Mouse (Mus musculus) hindbrain, postnatal 0 days (tissue): ENCODE data around the gene Pakap. TPM values are rescaled to one million over a fixed set of nuclear protein-coding genes. Genes with fewer than 3 reads are reported as not detected.

Source experiments
- ATAC-seq: fragments of 200-750 bp; cut with Nextera tagmentation; 2 replicates; pipeline ENCODE4 v1.8.0; 2017; ENCODE audit warnings: mild to moderate bottlenecking, moderate TSS enrichment, moderate library complexity
- DNase-seq: peaks from one replicate; pipeline ENCODE4 v3.0.0-alpha.2; 2015; ENCODE audit warnings: low spot score
- H3K27ac ChIP-seq: fragments of 300-500 bp; sonication (generic); 2 replicates; pipeline ENCODE4 v1.5.1; 2014; ENCODE audit warnings: mild to moderate bottlenecking
- H3K27me3 ChIP-seq: fragments of 300-500 bp; sonication (generic); 2 replicates; pipeline ENCODE4 v1.6.1; 2014; ENCODE audit warnings: low read length, mixed read lengths; ENCODE audit not compliant: insufficient read depth
- H3K36me3 ChIP-seq: fragments of 300-500 bp; sonication (generic); 2 replicates; pipeline ENCODE4 v1.6.1; 2014; ENCODE audit warnings: low read length, mixed read lengths; ENCODE audit not compliant: insufficient read depth
- H3K4me1 ChIP-seq: fragments of 300-500 bp; sonication (generic); 2 replicates; pipeline ENCODE4 v1.6.1; 2014; ENCODE audit warnings: antibody characterized with exemption, low read length, mixed read lengths; ENCODE audit not compliant: insufficient read depth
- H3K4me2 ChIP-seq: fragments of 300-500 bp; sonication (generic); 2 replicates; pipeline ENCODE4 v1.6.1; 2014; ENCODE audit warnings: low read depth, mild to moderate bottlenecking, low read length, moderate library complexity, mixed read lengths
- H3K4me3 ChIP-seq: fragments of 300-500 bp; sonication (generic); 2 replicates; pipeline ENCODE4 v1.5.1; 2014; ENCODE audit warnings: low read length
- H3K9ac ChIP-seq: fragments of 300-500 bp; sonication (generic); replicated peaks from 2 replicates; pipeline ENCODE4 v1.6.1; 2014; ENCODE audit warnings: mild to moderate bottlenecking, low read length, moderate library complexity, mixed read lengths
- H3K9me3 ChIP-seq: fragments of 300-500 bp; sonication (generic); 2 replicates; pipeline ENCODE4 v1.6.1; 2016; ENCODE audit warnings: low read length, mixed read lengths
- CTCF ChIP-seq: IDR thresholded peaks from 2 replicates; pipeline ENCODE4 v1.5.1; 2016; ENCODE audit warnings: antibody characterized with exemption, control low read depth, low read depth
- WGBS: fragments of 180-500 bp; shearing (Covaris S2); extraction: QIAGEN DNeasy Blood & Tissue Kit; methylation state at CpG from one replicate; pipeline ENCODE4 v1.1.7; 2014; 5-methylcytosine and 5-hydroxymethylcytosine counted together
- polyA plus RNA-seq: library from polyadenylated mRNA; unstranded; fragments of >200 nt; fragmentation: Nextera tagmentation; extraction: Ambion mirVana; gene quantifications from 2 replicates; pipeline ENCODE4 v1.2.1, GENCODE M21; 2015
- total RNA-seq: library from RNA; depleted of rRNA; stranded (reverse); fragments of >200 nt; gene quantifications from 2 replicates; pipeline ENCODE4 v1.2.3, GENCODE M21; 2014

Pakap gene
- total and polyA plus RNA-seq, 2 experiments from 2014 or later: 9.7 to 14.3 TPM

DNA sequence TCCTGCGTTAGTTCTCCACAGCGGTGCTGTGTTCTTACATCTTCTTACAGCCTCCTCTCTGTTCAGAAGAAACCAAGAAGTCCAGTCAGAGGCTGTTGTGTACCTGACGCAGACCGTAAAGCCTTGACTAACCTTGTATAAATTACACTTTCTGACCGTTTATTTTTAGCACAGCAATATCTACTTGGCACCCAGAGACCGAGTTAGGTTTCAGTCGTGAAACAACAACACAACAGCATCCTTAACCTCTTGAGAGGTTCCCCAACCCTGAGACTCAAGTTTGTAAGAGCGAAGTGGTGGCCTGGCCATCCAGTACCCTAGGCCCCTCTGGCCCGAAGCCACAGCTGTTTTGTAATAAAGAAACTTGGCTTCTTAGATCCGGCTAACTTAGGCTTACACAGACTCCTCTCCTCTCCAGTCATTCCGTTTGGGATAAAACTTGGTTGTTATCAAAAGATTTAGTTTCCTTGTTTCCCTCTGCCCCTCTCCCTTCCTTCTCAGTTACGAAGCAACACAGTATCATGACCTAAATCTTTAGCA, 116.8 kb downstream of the Pakap start:
- Histone ChIP-seq H3K4me2 (no peak overlapping the region), H3K36me3 (no peaks in the 10 kb centered on the region; the same call in 1 of the 2 replicates), H3K9ac (no peak overlapping the region), H3K4me3 (no peak overlapping the region), H3K9me3 (no peaks in the 10 kb centered on the region), H3K27ac (no peak overlapping the region), H3K4me1 (no peaks in the 10 kb centered on the region), H3K27me3 (no peaks in the 10 kb centered on the region)
- DNase-seq: no peak
- WGBS: 79% methylated on average over 12 of the region's 12 CpGs
- ATAC-seq: no peak
- no peak for TF ChIP-seq CTCF

DNA sequence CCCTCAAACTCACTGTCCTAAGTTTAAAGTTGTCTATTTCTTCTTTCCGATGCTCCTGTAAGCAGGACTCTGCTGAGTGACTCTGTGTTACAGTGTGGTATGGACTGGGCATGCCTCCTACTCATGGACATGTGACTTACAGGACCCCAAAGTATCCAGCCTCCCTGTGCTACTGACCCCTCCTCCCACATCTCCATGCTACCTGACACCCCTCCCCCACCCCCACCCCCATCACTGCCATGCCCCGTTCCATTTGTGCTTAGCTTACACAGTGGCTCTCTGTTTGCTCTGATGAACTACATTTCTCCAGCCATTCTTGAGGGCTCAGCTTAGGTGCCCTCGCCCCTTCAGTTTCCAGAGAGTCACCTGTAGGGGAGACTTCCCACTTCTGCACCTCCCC, 118.8 kb downstream of the Pakap start:
- no peaks in the 10 kb centered on the region for H3K4me1 ChIP-seq
- no peak for DNase-seq
- H3K27ac ChIP-seq: no peak overlapping the region
- no peak for ATAC-seq
- no peak for TF ChIP-seq CTCF
- 81% methylated on average over 3 of the region's 3 CpGs for WGBS
- H3K4me2 ChIP-seq: no peak overlapping the region
- H3K9me3 ChIP-seq: no peaks in the 10 kb centered on the region
- H3K9ac ChIP-seq: no peak overlapping the region
- no peaks in the 10 kb centered on the region; the same call in 1 of the 2 replicates for H3K36me3 ChIP-seq
- H3K4me3 ChIP-seq: no peak overlapping the region
- no peaks in the 10 kb centered on the region for H3K27me3 ChIP-seq

DNA sequence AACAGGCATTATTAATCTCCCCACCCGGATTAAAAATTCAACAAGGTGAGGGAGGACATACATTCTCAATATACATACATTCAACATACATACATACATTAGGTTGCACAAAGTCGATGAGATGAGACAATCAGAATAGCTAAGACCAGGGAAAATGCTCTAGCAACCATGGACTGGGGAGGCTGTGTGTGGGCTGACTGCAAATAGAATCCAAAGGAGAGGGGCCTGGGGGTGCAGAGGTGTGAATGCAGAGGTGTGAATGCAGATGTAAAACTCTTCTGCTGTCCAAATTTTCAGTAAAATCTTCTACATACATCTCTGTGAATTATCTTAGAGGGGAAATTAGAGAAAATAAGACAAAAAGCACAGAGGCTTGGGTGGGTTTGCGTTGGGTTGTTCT, 119.6 kb downstream of the Pakap start:
- WGBS: 78% methylated on average over 3 of the region's 3 CpGs
- ATAC-seq: no peak

DNA sequence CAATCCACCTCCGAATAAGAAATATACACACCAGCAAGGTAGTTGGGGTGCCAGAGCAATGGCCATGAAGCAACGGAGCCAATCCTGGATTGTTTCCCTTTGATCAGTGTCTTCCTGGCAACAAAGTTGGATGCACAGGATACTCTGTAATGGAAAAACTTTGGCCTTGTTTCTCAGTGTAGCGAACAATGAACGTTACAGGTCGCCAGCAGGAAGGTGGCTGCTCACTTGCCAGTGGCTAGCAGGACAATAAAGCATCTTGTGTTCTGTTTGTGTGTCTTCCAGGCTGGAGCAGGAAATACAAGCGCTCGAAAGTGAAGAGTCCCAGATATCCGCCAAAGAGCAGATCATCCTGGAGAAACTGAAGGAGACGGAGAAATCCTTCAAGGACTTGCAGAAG, 120.2 kb downstream of the Pakap start:
- Histone ChIP-seq H3K4me2 (no peak overlapping the region), H3K9ac (no peak overlapping the region), H3K27ac (no peak overlapping the region), H3K9me3 (no peaks in the 10 kb centered on the region), H3K4me3 (no peak overlapping the region), H3K36me3 (no peaks in the 10 kb centered on the region; the same call in 1 of the 2 replicates), H3K4me1 (no peaks in the 10 kb centered on the region), H3K27me3 (no peaks in the 10 kb centered on the region)
- ATAC-seq: no peak
- no peak for TF ChIP-seq CTCF
- WGBS: 76% methylated on average over 9 of the region's 9 CpGs
- DNase-seq: no peak

More for the DNA sequence above, 119.6 kb downstream of the Pakap start:
- no peak overlapping the region for H3K27ac ChIP-seq
- no peak overlapping the region for H3K4me2 ChIP-seq
- no peaks in the 10 kb centered on the region for H3K4me1 ChIP-seq
- no peak overlapping the region for H3K9ac ChIP-seq
- no peak for DNase-seq
- no peaks in the 10 kb centered on the region; the same call in 1 of the 2 replicates for H3K36me3 ChIP-seq
- no peaks in the 10 kb centered on the region for H3K27me3 ChIP-seq
- TF ChIP-seq CTCF: no peak
- no peak overlapping the region for H3K4me3 ChIP-seq
- H3K9me3 ChIP-seq: no peaks in the 10 kb centered on the region

DNA sequence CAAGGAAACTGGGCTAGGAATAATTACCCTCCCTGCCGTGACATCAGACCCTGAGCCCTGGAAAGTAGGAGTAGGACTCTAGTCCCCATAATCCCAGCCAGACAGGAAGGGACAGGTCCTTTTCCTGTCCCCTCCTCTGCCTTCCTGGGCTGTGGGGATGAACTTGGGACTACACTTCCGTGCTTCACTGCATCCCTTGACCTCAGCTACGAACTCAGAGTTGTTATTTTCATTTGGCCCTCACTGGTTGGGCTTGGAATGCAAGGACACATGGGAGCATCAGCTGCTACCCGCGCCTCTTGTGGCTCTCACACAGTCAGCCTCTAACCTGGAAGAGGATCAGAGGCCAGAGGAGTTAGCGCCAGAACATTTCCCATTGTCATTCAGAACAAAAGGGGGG, 122.0 kb downstream of the Pakap start:
- Histone ChIP-seq H3K27ac (no peak overlapping the region), H3K4me1 (no peaks in the 10 kb centered on the region), H3K4me2 (no peak overlapping the region), H3K4me3 (no peak overlapping the region), H3K9ac (no peak overlapping the region), H3K9me3 (no peaks in the 10 kb centered on the region), H3K36me3 (no peaks in the 10 kb centered on the region; the same call in 1 of the 2 replicates), H3K27me3 (no peaks in the 10 kb centered on the region)
- TF ChIP-seq CTCF: no peak
- ATAC-seq: no peak
- DNase-seq: no peak
- 80% methylated on average over 6 of the region's 6 CpGs for whole genome bisulfite sequencing

DNA sequence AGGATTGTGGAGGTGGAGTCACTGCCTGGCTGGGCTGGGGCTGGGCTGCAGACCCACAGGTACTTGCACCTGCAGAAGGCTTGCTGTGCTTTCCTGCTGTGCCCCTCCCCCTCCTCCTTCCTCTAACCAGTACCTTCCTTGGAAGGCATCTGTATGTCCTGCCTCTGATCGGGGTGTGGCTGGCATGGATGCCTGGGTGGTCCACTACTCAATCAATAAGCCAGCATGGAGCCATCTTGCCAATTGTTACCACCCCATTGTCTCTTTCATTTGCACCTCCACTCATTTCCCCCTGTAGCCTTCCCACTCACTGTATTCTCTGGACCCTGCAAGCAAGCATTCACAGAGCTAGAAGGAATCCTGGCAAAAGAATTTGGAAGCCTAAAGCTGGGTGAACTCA, 122.8 kb downstream of the Pakap start:
- ATAC-seq (no peak), DNase-seq (no peak)
- no peak overlapping the region for H3K4me3 ChIP-seq
- no peak overlapping the region for H3K27ac ChIP-seq
- no peaks in the 10 kb centered on the region for H3K9me3 ChIP-seq
- no peaks in the 10 kb centered on the region; the same call in 1 of the 2 replicates for H3K36me3 ChIP-seq
- H3K27me3 ChIP-seq: no peaks in the 10 kb centered on the region
- no peak overlapping the region for H3K9ac ChIP-seq
- H3K4me1 ChIP-seq: no peaks in the 10 kb centered on the region
- 55% methylated on average over 1 of the region's 1 CpGs for WGBS
- no peak overlapping the region for H3K4me2 ChIP-seq
- no peak for TF ChIP-seq CTCF

DNA sequence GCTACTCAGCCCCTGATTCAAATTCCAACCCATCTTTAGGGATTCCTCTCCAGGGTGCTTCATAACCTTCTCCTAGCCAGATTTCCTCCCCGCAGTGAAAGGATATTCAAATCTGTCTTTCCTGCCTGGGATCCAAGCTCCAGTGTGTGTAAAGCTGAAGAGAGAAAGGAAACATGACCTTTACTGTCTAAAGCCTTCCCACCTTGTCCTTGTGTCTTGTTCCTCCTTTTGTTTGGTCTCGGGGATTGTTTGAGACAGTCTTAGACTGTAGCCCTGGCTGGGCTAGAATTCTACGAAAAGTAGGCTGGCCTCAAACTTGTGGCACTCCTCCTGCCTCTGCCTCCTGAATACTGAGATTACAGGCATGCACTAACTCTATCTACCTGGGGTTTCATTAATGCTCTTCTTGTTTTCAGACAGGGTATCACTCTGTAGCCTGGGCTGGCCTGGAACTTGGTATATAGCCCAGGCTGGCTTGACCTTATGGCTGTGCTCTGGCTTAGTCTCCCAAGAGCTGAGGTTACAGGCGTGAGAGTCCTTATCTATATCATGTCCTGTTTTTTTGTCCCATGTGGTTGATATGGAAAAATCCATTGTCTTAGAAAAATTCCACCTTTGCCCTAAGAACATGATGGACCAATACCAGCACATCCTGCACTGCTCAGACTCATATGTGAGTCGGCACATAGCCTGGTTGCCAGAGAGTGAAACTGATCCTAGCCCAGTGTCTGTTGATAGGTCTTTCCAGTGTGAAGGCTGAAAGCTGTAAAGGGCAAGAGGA, 126.6 kb downstream of the Pakap start:
- ATAC-seq (no peak), DNase-seq (no peak)
- H3K4me3 ChIP-seq: no peak overlapping the region
- no peak overlapping the region for H3K27ac ChIP-seq
- H3K36me3 ChIP-seq: no peaks in the 10 kb centered on the region
- H3K4me2 ChIP-seq: no peak overlapping the region
- no peak for TF ChIP-seq CTCF
- no peaks in the 10 kb centered on the region for H3K27me3 ChIP-seq
- WGBS: 87% methylated on average over 5 of the region's 5 CpGs
- no peak overlapping the region for H3K9ac ChIP-seq
- no peaks in the 10 kb centered on the region for H3K9me3 ChIP-seq
- H3K4me1 ChIP-seq: no peaks in the 10 kb centered on the region
